Mouse (Mus musculus) gastrocnemius, adult 8-10 months (tissue): ENCODE data around the gene Dnlz. TPM values are rescaled to one million over a fixed set of nuclear protein-coding genes. Genes with fewer than 3 reads are reported as not detected.
A peak's percentile ranks its signal among the peaks of the same experiment; 100 is the strongest.

Experiments used
- DNase-seq, 2 experiments: peaks; one replicate each; pipeline ENCODE4 v3.0.0; 2022; ENCODE audit warnings: low spot score in 2 of 2
- total RNA-seq, 4 experiments: library from RNA; stranded (reverse); gene quantifications; 2 replicates each; pipeline ENCODE4 v1.2.4; 2022

Dnlz gene
- total RNA-seq, 4 experiments from 2014 or later, result 19.6 to 21.5 (median 20.6) TPM

DNA sequence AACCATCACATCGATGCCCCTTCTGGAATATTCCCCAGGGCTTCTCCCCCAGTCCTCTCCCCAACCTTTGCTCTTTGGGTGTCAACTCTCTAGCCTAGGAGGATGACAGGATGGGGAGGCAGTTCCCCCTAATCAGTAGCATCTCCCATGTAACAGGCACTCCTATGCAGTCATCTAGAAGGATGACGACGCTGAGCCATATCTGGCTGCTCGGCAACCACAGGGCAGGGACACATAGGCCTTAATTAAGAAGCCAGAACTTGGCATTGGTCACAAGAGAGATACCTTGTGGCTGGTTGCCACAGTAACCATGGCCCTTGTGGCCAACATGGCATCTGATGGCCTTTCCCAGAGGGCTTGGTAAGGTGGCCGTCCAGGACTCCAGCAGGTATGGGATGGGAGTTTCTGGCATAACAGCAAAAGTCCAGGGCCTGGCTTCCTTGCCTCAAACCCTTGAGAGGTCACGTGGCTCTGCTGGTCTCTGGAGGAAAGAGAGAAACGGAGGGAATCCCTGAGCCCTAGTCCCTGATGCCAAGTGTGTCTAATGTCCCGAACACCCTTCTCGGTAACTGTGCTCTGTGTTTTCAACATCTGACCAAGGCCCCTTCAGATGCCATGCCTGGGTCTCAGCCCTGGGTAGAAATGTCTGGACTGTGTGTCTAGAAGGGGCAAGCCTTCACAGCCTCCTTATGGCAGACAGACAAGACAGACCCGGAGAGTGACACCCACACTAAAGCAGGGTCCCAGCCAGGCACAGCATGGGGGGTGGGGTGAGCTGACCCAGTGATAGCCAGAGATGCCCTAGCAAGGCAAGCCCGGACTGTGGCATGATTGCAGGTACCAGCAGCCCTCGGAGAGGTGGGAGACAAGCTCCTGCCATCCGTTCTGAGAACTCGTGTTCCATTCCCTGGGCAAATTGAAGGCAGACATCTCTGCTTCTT, 31.4 kb downstream of the Dnlz start:
- DNase-seq, result no peak

DNA sequence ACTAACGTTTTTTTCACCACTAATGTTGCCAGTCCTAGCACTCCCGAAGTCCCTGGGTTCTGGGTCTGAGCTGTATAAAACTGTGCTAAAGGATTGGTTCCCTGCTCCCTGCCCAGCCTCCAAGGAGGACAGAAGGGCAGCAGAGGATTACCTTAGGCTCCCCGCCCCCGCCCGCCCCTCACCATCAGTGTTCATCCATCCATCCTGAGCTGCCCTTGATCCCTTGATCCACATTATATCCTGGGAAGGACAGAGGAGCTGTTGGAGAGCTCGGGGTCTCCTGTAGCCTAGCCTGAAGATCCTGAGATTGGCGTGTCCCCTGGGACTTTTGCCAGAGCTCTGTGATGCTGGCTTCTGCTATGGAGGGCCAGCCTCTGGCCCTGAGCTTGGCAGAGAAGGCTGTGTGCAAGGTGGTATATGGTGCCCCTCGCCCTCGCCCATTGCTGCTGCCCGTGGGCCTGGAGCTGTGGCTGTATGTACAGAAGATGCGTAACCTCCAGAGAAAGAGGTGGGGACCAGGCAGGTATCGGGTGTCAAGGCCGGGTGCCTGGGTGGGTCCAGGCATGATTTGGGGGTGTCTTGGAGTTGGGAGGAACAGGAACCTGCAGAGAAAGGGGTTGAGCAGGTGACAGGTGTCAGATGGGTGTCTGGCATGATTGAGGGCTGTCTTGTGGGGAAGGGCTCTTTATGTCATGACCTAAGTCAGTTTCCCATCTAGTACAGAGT, 32.2 kb downstream of the Dnlz start:
- DNase-seq, result no peak

DNA sequence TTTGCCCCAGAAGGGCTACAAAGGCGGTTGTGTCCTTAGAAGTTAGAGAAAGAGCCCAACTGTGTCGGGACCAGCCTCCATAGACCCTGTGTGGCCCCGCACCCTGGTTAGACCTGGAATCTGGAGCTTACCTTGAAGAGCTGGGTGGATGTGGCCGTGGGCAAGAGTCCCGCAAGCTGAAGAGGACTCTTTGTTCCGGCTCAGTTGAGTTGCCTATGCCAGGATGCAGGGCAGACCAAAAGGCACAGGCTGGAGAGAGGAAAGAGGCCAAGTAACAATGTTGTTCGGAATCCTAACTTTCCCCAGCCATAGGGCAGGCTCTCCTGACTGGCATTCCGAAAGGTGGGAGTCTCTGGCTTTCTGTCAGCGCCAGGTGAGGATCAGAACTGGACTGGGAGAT, 32.8 kb downstream of the Dnlz start:
- no peak for DNase-seq

DNA sequence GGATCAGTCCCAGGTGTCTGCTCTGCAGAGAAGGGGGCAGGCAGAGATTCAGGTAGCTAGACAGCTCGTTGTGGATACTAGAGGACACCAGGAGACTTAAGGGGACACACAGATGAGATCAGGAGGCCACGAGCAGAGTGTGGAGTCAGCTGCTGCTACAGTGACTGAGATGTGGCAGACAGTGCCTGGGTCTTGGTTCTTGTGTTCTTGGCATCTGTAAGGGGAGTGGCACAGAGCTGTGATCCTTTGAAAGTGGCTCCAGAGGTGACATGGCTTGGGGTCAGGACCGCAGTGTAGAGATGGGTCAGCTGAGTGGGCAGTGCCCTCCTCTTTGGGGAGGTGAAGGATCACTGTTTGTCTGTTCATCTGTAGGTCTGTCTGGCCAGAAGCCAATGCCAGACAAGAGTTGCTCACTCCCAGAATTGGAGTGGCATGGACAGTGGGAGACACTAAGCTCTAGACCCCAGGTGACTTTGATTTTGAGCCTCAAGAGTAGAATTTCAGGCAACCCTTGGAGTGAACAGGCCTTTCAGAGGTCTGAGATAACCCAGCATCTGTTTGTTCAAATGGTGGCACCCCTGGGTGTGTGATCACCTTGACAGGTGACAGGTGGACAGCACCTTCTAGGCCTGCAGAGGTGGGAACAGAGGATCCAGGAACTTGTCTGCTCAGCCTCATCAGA, 33.8 kb downstream of the Dnlz start:
- DNase-seq, result no peak

DNA sequence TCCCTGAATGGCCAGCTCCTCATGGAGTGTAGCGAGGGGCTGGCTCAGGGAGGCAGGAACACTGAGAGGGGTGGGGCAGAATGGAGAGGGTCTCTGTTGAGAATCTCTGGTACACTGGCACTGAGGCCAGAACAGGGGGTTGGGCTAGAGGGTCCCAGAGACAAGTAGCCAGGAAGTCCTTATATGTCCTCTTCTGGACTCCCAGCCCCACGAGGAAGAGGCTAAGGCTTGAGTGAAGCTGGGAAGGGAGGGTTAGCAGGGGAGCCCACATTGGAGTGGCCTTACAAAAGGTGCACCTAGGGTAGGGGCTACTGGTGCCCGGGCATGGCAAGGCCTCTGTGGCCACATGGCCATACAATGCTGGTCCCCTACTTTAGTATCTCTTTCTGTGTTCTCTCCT, 34.5 kb downstream of the Dnlz start:
- no peak for DNase-seq

DNA sequence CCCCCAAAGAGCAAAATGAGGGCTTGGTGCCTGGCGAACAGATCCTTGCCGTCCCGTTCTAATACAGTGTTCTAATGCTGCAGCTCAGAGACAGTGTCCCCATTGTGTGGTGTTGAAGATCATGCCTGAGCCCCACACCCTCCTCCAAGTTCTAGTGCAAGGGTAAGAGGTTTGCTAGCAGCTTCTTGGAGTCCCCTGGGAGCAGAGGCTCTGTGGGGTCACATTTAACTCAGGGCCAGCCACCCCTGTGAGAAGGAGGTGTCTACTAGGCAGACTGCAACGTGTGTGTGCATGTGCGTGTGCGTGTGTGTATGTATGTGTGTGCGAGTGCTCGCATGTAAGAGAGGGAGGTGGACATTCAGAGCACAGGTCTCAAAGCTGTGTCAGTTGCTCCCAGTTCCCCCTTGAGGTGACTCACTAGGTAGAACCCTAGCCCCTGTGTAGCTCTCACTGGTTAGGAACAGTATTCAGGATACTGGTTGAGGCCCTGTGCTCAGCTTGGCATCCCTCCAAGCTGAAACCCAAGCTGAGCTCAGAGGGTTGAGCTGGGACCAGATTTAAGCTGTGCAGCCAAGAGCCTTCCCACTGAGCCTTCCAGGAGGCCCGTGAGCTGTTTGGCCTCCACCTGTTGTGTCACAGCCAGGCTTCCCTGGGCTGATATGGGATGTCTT, 35.2 kb downstream of the Dnlz start:
- no peak for DNase-seq

DNA sequence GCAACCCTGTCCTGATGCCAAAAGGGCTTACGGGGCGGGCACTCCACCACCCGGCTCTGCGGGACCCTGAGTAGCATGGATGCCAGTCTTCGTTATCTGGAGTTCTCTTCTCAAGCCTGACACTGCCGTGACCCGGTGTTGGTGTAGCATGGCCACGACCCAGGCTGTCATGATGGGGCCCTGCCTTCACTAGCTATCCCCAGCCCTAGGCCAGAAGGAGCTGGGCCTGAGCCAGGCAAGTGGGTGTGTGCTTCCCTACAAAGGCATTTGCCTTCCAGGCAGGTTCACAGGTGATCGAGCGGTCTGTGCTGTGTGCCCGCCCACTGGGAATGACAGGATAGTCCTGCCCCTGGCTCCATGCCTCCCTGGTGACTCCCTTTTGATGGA, 36.0 kb downstream of the Dnlz start:
- DNase-seq, result peak; percentile 34 to 45

DNA sequence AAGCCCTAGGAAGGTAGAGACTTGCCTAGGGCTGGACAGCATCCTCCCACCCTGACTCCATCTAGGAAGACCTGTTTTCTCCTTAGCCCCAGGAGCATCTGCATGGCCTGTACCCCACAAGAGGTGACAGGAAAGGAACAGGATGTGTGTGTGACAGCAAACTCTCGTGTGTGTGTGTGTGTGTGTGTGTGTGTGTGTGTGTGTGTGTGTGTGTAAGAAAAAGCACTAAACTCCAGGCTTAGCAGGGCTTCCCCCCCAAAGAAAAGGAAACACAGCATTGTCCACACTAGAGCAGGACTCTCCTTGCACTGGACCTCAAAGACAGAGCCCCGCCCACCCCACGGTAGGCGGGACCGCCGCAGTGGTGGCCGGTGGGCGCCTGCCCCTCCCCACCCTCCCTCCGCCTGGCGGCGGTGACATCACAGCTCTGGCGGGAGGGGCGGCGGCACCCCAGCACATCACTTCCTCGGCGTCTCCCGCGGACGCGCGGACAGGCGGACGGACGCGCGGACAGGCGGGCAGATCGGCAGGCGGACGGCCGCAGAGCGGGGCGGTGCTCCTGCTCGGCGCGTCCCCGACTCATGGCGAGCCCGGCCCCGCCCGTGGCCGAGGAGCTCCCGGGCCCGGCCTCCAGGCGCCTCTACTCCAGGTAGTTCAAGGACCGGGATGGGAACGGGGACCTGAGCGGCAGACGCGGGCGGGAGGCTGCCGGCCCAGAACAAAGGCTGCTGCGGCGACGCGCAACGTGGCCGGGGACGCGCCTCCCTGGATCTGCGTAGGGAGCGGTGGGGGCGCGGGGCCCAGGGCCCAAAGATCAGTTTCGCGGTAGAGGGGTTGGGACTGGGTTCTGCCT, 36.6 kb downstream of the Dnlz start, which contains the start of gene Gpsm1:
Gene Gpsm1 (plus strand): TSS at position 444 of the 853 bp plus-strand sequence.
- peak; percentile 64 to 79 for DNase-seq

DNA sequence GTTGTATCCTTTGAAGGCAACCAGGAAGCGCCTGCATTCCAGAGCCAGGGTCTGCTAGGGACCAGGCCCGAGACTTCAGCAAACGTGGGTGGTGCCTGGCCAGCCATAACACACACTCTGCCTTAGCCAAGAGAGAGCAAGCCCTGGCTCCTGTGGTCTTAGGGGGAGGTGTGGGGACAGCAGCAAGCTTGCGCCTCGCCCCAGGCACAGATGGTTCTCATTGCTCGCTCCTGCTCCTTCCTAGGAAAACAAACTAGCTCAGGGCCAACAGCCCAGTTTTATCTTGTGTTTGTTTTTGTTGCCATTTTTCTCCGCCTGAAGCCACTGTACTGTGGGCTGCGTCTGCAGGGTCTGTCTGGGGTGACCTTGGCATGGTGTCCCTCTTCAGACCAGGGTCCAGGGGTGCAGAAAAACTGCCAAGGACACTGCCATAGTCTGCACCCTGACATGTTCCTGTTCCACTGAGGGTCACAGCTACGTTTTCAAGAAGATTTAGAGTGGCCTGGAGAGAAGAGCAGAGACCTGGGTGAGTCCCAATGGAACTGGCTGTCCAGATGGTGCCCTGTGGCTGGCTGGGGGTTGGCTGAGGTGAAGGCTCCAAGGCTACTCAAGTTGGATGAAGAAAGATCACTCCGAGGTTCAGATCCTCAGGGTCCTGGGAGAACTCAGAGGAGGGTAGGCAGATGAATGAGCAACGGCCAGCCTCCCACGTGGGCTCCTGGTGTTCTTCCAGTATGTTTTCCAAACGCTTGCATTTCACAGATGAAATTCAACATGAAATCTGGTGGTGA, 37.4 kb downstream of the Dnlz start:
- peak; percentile 42 to 55 for DNase-seq

DNA sequence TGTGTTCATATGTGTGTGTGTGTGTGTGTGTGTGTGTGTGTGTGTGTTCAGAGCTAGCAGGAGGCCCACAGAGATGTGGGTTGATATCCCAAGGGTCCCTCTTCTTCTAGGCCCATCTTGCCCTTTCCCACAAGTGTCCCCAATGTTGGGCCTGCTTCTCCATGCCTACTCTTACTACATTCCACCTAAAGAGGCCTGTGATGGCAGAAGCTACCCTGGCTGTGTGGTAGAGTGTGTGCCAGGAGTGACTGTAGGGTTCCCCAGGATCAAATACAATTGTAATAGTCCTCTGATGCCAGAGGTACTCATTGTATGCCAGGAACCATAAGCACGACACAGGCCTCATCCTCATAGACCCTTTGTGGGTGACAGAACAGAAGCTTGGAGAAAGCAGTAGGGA, 38.5 kb downstream of the Dnlz start:
- no peak for DNase-seq

DNA sequence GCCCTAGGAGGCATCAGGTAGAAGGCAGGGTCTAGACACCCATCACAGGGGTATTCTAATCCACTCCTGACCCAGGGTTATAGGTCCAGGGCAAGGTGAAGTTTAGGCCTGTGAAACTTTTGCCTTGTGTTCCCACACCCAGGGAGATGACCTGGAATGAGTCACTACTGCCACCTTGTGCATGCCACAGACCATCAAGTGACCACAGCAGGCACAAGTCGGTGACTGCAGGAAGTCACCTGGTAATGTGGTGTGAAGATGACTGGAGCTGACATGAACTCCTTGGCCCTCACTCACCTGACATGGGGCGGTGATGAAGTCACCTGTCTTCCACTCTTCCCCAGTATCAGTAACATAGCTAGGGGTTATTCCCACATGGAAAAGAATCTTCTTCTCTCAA, 39.1 kb downstream of the Dnlz start:
- no peak for DNase-seq

DNA sequence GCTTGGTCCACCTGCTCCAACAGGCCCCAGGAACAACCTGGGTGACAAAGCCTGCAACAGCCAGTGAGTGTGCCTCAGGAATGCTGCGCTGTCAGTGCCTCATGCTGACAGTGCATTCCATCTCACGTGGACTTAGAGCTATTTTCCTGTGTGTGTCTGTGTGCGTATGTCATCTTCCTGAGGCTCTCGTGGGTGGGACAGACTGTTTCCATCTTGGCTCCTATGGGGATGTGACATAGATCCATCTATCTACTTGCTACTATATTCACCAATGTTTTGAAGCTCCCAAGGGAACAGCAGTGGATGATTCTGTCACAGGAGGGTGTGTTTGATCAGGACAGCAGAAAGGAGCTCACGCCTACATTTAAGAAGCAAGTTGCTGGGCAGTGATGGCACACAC, 40.0 kb downstream of the Dnlz start:
- no peak for DNase-seq

DNA sequence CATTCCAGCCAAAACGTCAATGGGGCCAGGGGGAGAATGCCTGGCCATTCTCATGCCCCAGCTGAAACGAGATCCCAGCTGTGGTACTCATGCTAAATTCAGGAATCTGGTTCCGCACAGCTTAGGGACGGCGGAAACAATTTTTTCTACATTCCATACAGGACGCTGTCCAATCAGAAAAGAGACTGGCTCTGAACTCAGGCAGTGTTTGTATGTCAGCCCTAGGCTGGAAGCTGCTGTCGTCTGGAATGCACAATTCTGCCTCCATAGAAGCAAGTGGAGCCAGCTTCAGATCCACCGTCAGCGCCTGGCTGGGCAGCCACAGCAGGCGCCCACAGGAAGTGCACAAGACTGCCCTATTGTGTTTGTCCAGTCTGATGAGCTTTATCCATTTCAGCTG, 42.2 kb downstream of the Dnlz start:
- DNase-seq, result no peak

DNA sequence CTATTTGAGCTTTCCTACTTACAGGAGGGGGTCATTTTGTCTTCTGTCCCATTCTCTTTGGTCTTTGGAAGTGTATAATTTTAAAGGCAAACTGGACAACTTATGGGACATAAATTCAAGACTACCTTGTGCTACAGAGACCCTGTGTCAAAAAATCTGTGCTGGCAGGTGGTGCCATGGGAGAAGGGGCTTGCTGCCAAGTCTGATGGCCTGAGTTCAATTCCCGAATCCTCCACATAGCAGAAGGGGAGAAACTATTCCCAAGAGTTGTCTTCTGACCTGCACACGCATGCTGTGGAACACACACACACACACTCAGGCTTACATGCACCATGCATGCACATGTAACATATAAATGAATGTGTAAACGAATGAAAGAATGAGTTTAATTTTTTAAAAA, 45.2 kb downstream of the Dnlz start:
- DNase-seq, result no peak

DNA sequence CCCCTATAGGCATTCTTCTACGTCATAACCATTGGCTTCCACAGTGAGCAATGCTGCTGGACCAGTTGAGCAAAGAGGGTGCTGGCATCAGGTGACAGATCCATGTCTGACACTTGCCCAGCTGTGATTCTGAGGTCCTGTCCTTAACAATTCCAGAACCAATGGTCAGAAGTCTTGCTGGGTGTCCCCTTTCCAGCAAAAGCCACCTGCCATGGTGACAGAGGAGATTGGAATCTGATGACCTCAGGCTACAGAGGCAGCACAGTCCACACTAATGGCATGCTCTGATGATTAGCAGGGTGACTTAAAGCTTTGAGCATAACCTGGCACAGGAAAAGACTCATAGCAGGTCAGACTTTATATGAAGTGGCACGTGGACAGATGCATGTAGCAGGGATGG, 46.4 kb downstream of the Dnlz start:
- DNase-seq, result no peak

DNA sequence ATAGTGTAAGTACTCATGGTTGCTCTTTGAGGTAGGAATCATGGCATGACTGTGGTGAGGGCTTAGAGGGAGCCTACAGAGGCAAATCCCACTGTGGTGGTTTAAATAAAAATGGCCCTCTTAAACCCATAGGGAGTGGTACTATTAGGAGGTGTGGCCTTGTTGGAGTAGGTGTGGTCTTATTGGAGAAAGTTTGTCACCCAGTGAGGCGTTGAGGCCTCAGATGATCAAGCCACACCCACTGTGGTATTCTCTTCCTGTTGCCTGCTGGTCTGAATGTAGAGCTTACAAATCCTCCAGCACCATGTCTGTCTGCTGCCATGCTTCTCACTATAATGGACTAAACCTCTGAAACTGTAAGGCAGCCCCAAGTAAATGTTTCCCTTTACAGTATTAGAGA, 47.2 kb downstream of the Dnlz start:
- DNase-seq, result no peak

DNA sequence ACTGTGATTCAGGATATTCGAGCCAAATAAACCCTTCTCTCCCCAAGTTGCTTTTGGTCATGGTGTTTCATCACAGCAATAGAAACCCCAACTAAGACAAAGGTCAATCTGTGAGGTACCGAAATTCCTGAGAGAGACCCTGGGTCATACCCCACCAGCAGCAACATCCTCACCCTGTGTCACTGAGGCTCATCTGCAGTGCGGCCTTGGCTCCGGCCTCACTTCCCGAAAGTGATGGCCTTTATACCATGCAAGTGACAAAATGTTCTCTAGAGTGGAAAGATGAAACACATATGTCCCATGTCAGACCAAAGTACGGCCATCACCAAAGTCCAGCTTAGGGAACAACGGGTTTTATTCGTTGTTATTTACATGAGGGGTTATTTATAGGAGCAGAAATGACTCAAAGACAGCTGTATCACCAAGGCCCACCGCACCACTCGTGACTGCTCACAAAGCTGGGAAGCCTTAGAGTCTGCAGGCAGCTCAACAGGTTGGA, 49.9 kb downstream of the Dnlz start:
- DNase-seq, result no peak

DNA sequence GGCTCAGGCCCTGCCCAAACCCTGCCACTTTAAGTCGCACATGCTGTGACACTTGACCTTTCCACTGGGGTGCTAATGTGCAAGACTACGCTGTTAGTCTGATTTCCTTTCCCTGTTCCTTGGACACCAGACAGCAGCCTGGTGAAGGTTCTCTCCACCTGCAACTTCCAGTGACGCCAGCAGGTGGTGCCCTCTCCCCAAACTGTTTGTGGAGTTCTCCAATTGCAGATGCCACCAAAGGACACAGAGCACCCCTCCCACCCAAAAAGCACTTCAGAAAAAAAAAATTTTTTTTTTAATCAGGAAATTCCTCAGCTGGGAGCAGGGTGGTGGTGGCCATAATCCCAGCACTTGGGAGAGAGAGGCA, 51.1 kb downstream of the Dnlz start:
- DNase-seq, result peak; percentile 74 to 77

DNA sequence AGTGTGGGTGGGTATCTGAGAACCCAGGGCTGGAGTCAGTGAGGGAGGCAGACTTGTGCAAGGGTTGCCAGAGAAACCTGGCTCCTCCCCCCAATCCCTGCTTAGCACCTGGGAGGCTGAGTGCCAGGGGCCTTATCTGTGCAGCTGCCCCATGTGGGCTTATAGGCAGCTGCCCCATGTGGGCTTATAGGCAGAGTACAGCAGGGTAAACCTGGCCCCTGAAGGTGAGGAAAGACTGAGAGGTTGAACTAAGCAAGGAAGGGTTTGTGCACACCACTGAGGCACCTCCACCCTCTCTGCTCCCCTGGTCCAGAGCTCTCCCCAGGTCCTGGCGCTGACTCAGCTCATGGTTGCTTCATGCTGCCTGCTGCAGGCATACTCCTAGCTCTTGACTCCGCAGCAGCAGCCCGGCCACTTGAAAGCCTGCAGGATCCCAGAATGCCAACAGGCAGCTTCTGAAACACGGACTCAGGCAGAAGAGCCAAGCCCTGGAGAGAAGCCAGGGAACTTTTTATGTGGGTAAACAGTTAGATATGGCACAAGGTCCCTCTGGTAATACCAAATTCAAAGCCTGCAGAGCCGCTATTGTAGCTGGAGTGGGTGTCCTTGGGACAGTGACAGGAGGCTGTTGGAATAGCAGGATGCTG, 51.6 kb downstream of the Dnlz start:
- no peak for DNase-seq
